Mouse (Mus musculus): Measurements from ENCODE around the gene Nutf2-ps1. TPM values are rescaled to one million over a fixed set of nuclear protein-coding genes. Genes with fewer than 3 reads are reported as not detected.
A peak's percentile ranks its signal among the peaks of the same experiment; 100 is the strongest.

Nutf2-ps1 gene
- polyA plus RNA-seq, 1 experiment from 2014 or later = 402 TPM

DNA sequence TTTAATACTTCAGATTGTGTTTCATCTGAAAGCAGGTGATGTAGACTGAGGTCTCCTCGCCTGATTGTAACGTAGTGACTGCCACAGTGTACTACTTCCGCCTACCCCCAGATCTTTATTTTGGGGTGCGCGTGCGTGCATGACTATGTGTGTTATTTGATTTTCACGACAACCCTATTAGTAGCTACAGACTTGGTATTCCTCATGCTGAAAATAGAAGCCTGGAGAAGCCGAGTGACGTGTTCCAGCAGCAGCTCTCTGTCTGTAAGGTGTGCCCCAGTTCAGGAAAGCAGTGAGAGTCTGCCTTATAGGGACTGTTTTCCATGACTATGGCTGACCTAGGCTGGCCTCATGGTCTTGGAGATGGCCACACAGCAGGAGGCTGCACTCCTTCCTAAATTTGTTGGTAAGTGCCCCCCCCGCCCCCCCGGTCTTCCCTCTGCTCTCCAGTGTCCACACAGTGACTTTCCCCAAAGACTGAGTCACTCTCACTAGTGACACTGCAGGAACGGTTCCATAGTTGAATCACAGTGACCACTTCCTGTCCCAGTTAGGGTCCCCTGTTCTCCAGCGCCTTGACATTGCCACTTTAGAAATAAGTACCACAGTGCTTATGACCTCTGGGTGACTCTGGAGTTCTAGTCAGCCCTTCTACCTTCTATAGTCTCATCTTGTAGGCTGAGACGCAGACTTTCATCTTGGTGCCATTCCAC is 23.1 kb downstream of the Nutf2-ps1 start:
- Histone ChIP-seq H3K27ac (no peak overlapping the region), H3K4me2 (no peak overlapping the region), H3K4me1 (no peaks in the 10 kb centered on the region), H3K9me3 (no peaks in the 10 kb centered on the region), H3K4me3 (no peak overlapping the region), H3K27me3 (no peaks in the 10 kb centered on the region), H3K36me3 (no peaks in the 10 kb centered on the region), H3K9ac (no peak overlapping the region)
- 88% methylated on average over 14 of the region's 14 CpGs for WGBS
- ATAC-seq (ENCODE audit: borderline replicate concordance, extremely low read depth, low FRiP score, low TSS enrichment) = no peak

DNA sequence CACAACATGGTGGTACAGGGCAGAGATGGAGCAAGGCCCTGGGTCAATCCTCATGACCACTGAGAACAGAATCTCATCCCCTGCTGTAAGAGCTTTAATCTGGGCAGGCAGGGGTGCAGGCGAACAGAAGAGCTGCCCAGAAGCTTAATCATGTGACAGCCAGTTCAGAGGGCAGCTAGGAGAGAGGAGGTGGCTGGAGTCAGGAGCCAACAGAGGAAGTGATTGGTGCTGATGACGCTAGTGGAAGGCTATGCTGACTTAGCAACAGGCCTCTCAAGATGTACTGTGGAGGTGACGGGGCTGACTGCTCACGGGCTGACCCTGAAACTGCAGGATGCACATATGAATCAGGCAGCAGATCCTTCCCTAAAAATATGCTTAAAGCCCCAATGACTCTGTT is 24.7 kb downstream of the Nutf2-ps1 start:
- H3K9me3 ChIP-seq = no peaks in the 10 kb centered on the region
- no peaks in the 10 kb centered on the region for H3K4me1 ChIP-seq
- no peak overlapping the region for H3K27ac ChIP-seq
- H3K9ac ChIP-seq = no peak overlapping the region
- H3K27me3 ChIP-seq = no peaks in the 10 kb centered on the region
- 35% methylated on average over 4 of the region's 4 CpGs for WGBS
- no peaks in the 10 kb centered on the region for H3K36me3 ChIP-seq
- no peak for ATAC-seq (ENCODE audit: borderline replicate concordance, extremely low read depth, low FRiP score, low TSS enrichment)
- no peak overlapping the region for H3K4me2 ChIP-seq
- H3K4me3 ChIP-seq = no peak overlapping the region

DNA sequence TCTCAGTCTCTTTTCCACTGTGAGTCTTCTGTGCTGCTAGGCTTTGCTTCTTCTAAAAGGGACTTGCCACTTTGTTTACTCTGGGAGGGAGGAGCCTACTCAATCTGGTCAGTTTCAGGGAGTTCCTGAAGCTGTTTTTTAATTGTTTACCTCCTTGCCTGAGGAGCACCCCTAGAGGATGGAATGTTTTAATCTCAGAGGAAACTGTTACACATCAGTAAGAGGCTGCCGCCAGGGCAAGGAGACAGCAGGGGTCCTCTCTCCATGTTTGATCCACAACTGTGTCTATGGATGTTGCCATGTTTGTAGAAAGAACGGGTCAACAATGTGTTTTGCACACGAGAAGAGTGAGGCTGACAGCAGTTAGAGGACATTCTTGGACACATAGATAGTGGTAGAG is 28.4 kb downstream of the Nutf2-ps1 start:
- H3K4me1 ChIP-seq = peaks cover 6% of the 10 kb centered on the region
- WGBS = 80% methylated on average over 3 of the region's 3 CpGs
- ATAC-seq (ENCODE audit: borderline replicate concordance, extremely low read depth, low FRiP score, low TSS enrichment) = no peak

DNA sequence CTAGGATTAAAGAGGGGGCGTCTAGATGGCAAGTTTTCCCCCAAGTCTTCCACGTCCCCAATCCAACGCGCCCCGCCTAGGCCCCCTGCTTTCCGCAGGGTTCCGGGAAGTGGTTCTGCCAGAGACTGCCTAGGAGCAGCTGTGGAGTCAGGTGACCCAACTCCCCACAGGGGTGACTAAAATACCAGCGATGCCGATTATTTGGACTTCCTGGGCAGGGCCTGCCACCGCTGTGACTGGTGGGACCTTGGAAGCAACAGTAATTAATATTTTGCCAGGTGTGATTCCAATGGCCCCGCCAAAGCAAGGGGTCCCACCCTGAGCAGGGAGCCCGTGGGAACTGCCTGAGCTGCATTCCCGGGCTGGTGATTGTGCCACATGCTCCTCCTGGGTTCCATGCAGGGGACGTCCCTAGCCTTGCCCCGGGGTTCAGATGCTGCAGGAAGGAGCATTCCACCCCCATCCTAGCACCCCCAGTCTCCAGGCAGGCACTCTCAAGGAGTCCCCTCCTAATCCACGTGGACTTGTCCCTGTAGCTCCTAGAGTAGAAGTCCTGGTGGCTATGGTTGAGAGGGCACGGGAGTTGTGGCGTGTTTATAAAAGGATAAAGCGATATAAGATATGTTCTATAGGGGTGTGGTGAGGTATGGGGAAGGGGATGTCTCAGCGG is 31.5 kb downstream of the Nutf2-ps1 start:
- no peak overlapping the region for H3K27ac ChIP-seq
- 26% methylated on average over 20 of the region's 20 CpGs for WGBS
- H3K9ac ChIP-seq = no peak overlapping the region
- peak; percentile 64; the same call in 1 of the 2 replicates for ATAC-seq (ENCODE audit: borderline replicate concordance, extremely low read depth, low FRiP score, low TSS enrichment)
- H3K27me3 ChIP-seq = no peaks in the 10 kb centered on the region
- H3K36me3 ChIP-seq = no peaks in the 10 kb centered on the region
- no peaks in the 10 kb centered on the region for H3K9me3 ChIP-seq
- H3K4me1 ChIP-seq = peaks cover 12% of the 10 kb centered on the region
- H3K4me3 ChIP-seq = peak overlapping the region; percentile 13; the same call in 1 of the 2 replicates
- H3K4me2 ChIP-seq = peak overlapping the region; percentile 47

More for the DNA sequence above, 28.4 kb downstream of the Nutf2-ps1 start:
- no peak overlapping the region for H3K27ac ChIP-seq
- no peaks in the 10 kb centered on the region for H3K27me3 ChIP-seq
- no peak overlapping the region for H3K9ac ChIP-seq
- no peaks in the 10 kb centered on the region for H3K36me3 ChIP-seq
- no peak overlapping the region for H3K4me3 ChIP-seq
- no peaks in the 10 kb centered on the region for H3K9me3 ChIP-seq
- no peak overlapping the region for H3K4me2 ChIP-seq

DNA sequence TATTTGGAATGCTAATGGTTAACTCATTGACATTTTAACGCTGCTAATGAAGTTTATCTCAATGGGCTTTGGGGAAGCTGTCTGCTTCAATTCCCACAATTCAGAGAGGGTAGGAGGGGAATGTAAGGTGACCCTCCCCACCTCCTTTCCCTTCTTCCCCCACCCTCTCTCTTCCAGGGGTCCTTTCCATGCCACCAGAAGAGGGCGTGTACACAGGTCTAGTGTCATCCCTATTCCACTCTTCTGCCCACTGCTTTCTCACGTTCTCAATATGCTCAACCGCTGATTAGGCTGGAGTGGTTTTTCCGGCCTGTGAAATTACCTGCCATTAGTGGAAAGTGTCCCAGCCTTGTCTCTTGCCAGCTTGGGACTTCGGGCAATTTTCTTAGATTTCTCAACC is 32.0 kb downstream of the Nutf2-ps1 start:
- no peaks in the 10 kb centered on the region for H3K9me3 ChIP-seq
- no peaks in the 10 kb centered on the region for H3K36me3 ChIP-seq
- H3K27ac ChIP-seq = no peak overlapping the region
- peak overlapping the region; percentile 47 for H3K4me2 ChIP-seq
- WGBS = 24% methylated on average over 6 of the region's 6 CpGs
- H3K4me1 ChIP-seq = peaks cover 15% of the 10 kb centered on the region
- H3K27me3 ChIP-seq = no peaks in the 10 kb centered on the region
- H3K4me3 ChIP-seq = peak overlapping the region; percentile 13; the same call in 1 of the 2 replicates
- ATAC-seq (ENCODE audit: borderline replicate concordance, extremely low read depth, low FRiP score, low TSS enrichment) = no peak
- H3K9ac ChIP-seq = no peak overlapping the region

DNA sequence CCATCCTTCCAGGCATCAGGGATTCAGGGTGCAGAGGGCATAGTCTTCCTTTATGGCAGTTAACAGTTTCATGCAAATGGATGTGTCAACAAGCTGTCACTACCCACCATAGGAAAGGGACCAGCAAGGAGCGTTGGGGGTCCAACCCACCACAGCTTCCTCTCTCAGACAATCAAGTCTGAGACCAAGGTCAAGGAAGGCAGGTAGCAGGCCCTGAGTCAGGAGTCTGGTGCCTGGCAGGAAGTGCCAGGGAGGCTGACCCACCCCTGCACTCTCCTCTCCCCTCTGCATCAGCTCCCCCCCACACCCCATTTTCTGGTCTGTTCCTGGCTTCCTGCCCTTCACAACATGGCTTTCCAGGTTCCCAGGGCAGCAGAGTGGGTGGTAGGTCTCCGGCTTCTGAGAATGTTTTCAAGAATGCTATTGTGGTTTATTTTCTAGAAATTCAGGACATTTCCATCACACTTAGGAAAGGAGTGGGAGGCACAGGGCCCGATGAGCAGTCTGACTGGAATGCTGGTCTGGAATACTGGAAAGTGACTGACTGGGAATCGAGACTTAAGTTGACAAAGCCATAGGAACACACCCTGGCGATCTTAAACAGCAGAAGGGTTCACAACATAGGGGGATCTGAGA is 33.8 kb downstream of the Nutf2-ps1 start:
- 57% methylated on average over 5 of the region's 5 CpGs for WGBS
- Histone ChIP-seq H3K27me3 (no peaks in the 10 kb centered on the region), H3K4me3 (no peak overlapping the region), H3K9ac (no peak overlapping the region), H3K36me3 (no peaks in the 10 kb centered on the region), H3K4me2 (no peak overlapping the region), H3K27ac (no peak overlapping the region), H3K4me1 (peaks cover 15% of the 10 kb centered on the region), H3K9me3 (no peaks in the 10 kb centered on the region)
- no peak for ATAC-seq (ENCODE audit: borderline replicate concordance, extremely low read depth, low FRiP score, low TSS enrichment)

DNA sequence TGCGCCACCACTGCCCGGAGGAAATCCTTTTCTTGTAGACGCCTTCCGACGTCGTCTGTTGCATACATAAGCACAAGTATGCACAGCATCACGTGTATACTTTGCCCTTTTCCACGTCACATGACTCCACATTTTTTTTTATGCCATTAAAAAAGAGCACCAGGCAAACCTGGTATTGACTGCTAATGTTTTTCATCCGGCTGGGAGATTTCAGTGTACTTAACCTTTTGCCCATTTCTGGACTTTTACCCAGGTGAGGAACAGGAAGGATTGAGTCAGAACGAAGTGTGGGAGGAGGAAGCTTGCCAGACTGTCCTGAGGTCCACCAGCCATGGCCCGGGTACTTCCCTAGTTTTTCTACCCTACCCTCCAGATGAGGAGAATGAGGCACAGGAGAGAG is 34.5 kb downstream of the Nutf2-ps1 start:
- Histone ChIP-seq H3K4me3 (no peak overlapping the region), H3K4me1 (peaks cover 15% of the 10 kb centered on the region), H3K27ac (no peak overlapping the region), H3K9me3 (no peaks in the 10 kb centered on the region), H3K36me3 (no peaks in the 10 kb centered on the region), H3K27me3 (no peaks in the 10 kb centered on the region), H3K4me2 (no peak overlapping the region), H3K9ac (no peak overlapping the region)
- 80% methylated on average over 11 of the region's 11 CpGs for WGBS
- no peak for ATAC-seq (ENCODE audit: borderline replicate concordance, extremely low read depth, low FRiP score, low TSS enrichment)

DNA sequence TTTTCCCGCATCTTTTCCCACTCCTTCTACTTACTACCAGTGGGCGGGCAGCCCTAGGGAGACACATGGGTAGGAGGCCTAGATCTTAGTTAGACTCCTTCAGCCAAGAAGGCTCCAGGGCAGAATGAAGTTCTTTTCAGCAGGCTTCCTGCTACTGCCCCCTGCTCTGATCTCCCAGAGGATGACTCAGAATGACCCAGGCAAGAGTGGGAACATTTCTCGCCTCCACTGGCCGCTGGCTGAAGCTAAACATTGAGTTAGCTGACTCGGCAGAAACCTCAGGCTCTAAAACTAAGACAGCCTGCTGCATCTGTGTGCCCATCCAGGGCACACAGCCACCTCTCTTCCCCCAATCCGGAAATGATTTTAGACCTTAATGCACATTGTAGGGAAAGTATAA is 36.1 kb downstream of the Nutf2-ps1 start:
- Histone ChIP-seq H3K9ac (no peak overlapping the region), H3K4me3 (no peak overlapping the region), H3K4me2 (no peak overlapping the region), H3K9me3 (no peaks in the 10 kb centered on the region), H3K27me3 (no peaks in the 10 kb centered on the region), H3K36me3 (no peaks in the 10 kb centered on the region), H3K4me1 (peaks cover 15% of the 10 kb centered on the region), H3K27ac (no peak overlapping the region)
- WGBS = 35% methylated on average over 6 of the region's 6 CpGs
- no peak for ATAC-seq (ENCODE audit: borderline replicate concordance, extremely low read depth, low FRiP score, low TSS enrichment)

DNA sequence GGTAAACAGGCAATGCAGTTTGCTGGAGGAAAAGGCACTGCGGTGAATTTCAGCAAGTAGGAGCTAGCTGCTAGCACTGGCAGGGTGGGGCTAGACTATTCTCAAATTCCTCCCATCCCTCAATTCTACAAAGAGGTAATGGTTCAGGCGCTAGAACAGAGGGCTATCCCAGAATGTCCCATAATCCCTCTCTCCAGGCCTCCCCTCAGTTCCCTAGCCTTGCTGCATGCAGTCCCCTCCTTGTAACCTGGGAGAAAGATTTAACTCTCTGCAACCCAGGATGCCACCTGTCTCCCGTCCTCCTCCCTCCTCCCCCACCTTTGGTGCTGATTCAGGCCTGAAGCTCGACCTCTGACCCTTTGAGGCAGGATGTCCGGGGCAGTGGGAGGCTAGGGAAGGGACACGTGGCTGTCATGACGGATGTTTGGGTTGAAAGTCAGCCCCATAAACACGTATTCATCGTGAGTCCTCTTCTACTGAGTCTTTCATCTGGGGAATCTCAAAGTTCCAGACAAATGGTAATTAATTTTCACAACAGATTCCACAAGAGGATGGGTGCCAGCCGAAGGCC is 36.6 kb downstream of the Nutf2-ps1 start:
- WGBS = 30% methylated on average over 10 of the region's 10 CpGs
- H3K4me3 ChIP-seq = no peak overlapping the region
- H3K9ac ChIP-seq = no peak overlapping the region
- no peak for ATAC-seq (ENCODE audit: borderline replicate concordance, extremely low read depth, low FRiP score, low TSS enrichment)
- no peak overlapping the region for H3K27ac ChIP-seq
- H3K4me2 ChIP-seq = no peak overlapping the region
- no peaks in the 10 kb centered on the region for H3K9me3 ChIP-seq
- H3K4me1 ChIP-seq = peaks cover 12% of the 10 kb centered on the region
- no peaks in the 10 kb centered on the region for H3K27me3 ChIP-seq
- H3K36me3 ChIP-seq = no peaks in the 10 kb centered on the region

DNA sequence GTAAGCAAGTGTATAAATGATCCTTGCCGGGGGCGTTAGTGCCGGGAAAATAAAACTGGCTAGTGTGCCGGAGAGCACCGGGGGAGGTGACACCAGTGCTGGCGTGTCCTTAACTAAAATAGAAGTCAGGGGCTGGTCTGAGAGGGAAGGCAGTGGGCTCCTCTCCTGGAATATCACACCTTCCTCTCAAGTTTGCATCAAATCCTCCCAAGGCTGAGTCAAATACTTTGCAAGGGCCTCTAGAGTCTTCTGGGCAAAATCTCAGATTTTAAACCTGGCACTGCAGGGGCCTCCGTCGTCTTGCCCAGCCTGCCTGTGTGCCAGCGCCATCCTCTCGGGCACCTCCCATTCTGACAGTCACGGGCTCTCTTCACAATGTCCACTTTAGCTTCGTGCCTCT is 37.9 kb downstream of the Nutf2-ps1 start:
- Histone ChIP-seq H3K36me3 (no peaks in the 10 kb centered on the region), H3K4me1 (peaks cover 9% of the 10 kb centered on the region; the same call in 1 of the 2 replicates), H3K9ac (no peak overlapping the region), H3K27me3 (no peaks in the 10 kb centered on the region), H3K9me3 (no peaks in the 10 kb centered on the region), H3K27ac (no peak overlapping the region), H3K4me3 (no peak overlapping the region), H3K4me2 (no peak overlapping the region)
- ATAC-seq (ENCODE audit: borderline replicate concordance, extremely low read depth, low FRiP score, low TSS enrichment) = no peak
- WGBS = 55% methylated on average over 12 of the region's 12 CpGs

DNA sequence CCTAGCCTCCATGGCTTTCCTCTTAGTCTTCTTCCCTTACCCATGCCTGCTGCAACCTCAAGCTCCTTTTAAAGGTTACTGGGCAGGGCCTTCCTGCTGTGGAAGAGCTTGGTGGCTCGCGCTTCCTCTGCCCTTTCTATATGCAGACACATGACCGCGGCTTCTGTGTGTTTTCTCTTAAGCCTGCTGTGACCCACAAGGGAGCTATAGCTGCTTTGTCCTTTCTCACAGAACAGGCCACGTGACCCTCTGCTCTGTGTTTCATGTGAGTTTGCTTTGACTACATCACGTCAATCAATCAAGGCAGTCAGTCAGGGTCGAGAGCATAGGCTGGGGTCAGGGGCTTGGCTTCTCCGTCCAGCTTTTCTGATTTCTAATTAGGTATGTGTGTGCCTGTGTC is 41.3 kb downstream of the Nutf2-ps1 start:
- Histone ChIP-seq H3K27ac (no peak overlapping the region), H3K36me3 (no peaks in the 10 kb centered on the region), H3K4me2 (no peak overlapping the region), H3K4me3 (no peak overlapping the region), H3K9ac (no peak overlapping the region), H3K27me3 (no peaks in the 10 kb centered on the region), H3K9me3 (no peaks in the 10 kb centered on the region), H3K4me1 (peaks cover 5% of the 10 kb centered on the region; the same call in 1 of the 2 replicates)
- ATAC-seq (ENCODE audit: borderline replicate concordance, extremely low read depth, low FRiP score, low TSS enrichment) = no peak
- 44% methylated on average over 8 of the region's 8 CpGs for WGBS
